Mouse (Mus musculus) heart, postnatal 10 days (tissue): ENCODE measurements around the gene Susd1. TPM values are rescaled to one million over a fixed set of nuclear protein-coding genes. Genes with fewer than 3 reads are reported as not detected.

Source experiments
- DNase-seq, 2 experiments: peaks; one replicate each; pipeline ENCODE4 v3.0.0; 2021
- intact Hi-C: fragments of 180-260 bp; cut with DNase I; formaldehyde crosslinking; loops from one replicate; pipeline ENCODE4 v1.15.1; 2025
- total RNA-seq, 2 experiments: library from RNA; stranded (reverse); gene quantifications; 2 replicates each; pipeline ENCODE4 v1.2.3; 2021

Gene Susd1
- total RNA-seq, 2 experiments from 2014 or later = 0.47 to 0.91 TPM

DNA sequence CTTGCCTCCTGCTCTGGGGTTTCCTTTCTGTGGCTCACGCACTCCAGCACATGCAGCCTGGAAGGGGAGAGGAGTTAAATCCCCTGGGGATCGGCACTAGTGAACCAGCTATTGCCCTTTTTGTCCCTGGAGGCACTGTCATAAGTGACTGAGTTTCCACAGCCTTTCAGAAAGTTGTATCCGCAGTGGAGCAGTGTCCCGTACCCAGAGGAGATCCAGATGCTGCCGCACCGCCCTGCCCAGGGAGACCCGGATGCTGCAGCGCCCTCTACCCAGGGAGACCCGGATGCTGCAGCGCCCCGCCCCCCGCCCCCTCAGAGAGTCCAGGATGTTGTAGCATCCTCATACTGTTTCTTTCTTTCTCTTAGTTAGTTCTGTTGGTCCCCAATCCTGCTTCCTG lies 56.3 kb downstream of the Susd1 start:
- DNase-seq = peak in 1 of 2 experiments; percentile 30
- intact Hi-C loops = no loop called here

DNA sequence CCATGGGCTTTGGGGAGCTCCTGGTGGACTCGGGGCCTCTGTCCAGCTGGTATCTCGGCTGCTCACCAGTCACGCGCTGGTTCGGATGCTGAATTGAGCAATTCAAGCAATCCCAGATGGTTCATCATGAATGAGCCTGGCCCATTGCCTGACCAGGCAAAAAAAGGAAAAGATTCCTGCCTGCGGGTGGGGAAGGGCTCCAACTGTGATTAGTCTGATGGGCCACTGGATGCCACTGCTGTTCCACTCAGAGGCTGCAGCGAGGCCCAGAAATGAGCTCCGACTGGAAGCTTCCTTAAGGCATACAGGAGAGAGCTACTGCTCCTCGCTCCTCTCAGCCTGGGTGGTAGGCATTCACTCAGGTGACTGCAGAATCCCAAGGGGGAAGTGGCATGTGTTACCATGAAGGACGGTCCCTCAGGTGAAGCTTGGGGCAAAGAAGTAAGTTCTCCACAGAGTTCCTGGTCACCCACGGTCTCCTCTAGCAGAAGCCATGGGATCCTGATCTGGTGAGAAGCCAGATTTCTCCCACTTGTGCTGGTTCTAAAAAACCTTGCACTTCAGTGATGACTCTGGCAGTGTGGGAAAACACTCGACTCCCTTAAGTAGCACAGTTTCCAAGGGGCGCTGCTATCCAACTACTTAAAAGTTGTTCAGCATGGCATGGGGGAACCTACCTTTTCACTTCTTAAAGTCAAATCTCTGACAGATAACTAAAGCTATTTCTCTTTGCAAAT lies 57.3 kb downstream of the Susd1 start:
- DNase-seq = peak; percentile 74 to 77

DNA sequence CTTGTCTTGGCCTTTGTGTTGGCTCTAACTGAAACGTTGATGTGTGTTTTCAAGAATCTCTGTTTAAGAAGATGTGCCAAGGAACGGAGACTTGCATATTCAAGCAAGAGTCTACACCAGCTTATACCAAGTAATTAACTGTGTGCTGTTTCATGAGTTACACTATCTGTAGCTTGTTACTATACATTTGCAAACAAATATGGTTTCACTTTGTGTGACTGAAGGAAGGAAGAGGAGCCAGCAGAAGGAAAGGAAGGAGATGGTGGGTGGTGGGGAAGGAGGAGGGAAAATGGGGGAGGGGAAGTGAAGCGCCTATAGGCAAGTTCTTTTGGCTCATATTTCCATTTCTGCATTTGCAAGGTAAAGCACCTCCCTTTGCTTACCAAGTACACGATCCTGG lies 58.0 kb downstream of the Susd1 start:
- DNase-seq = no peak
- intact Hi-C loops = no loop called here

More for the DNA sequence above, 57.3 kb downstream of the Susd1 start:
- intact Hi-C loops = loop anchor here (1.0 kb wide), 1 partner anchor 188 kb away; no protein-coding TSS in a partner anchor

DNA sequence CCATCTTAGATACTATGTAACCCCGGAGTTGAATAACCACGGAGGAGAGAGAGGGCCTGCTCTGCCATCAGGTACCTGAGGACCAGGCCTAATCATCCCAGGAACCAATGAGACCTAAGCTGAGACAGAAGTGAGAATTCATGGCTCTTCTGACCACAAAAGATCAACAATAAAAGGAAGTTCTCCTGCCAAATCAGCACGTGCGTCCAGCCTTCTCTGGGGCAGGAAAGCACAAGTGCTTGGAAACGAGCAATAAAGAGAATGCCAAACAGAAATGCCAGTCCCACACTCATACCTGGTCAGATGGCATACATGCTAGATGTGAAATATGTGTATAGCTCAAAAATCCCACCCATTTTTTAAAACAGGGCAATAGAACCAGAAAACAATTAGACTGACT lies 58.6 kb downstream of the Susd1 start:
- no peak for DNase-seq
- intact Hi-C loops = no loop called here

DNA sequence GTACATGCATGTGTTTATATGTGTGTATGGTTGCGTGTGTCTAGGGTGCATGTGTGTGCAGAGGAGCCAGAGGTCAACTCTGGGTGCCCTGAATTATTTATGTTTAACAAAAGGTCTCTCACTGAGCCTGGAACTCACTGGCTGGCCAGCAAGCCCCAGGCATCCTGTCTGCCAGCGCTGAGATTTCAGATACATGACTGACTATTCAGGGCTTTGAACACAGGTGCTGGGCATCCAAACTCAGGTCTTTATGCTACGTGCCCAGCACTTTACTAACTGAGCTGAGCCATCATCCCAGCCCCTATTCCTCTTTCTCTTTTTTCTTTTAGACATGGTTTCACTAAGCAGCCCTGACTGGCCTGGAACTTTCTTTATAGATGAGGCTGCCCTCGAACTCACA lies 59.8 kb downstream of the Susd1 start:
- no peak for DNase-seq
- intact Hi-C loops = no loop called here

DNA sequence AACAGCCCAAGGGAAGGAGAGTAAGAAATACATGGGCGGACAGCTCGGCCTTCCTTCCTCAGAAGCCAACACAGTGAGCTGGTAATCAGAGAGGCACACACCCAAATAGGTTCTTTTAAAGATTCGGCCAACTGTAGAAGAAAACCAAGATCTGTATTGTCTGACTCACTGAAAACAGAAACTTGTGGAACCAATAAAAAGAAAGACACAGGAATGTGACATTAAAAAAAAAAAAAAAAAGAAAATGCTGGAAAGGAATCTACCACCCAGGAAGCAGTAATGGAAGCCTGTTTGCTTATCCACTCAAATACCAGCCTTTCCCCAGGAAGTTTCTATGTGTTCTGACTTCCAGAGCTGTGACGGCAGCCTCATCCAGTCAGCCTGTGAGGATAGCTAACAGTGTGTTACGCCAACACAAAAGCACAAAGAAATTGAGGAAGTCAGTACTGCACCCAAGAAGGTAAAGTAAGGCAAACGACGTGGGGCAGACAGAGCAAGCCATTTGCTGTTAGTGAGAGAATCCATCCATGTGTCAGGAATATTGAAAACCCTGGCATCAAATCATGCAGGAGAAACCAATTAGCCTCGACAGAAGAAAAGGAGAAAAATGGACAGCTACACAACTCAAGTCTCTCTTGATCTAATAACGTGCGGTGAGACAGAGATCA lies 64.0 kb downstream of the Susd1 start:
- intact Hi-C loops = no loop called here

DNA sequence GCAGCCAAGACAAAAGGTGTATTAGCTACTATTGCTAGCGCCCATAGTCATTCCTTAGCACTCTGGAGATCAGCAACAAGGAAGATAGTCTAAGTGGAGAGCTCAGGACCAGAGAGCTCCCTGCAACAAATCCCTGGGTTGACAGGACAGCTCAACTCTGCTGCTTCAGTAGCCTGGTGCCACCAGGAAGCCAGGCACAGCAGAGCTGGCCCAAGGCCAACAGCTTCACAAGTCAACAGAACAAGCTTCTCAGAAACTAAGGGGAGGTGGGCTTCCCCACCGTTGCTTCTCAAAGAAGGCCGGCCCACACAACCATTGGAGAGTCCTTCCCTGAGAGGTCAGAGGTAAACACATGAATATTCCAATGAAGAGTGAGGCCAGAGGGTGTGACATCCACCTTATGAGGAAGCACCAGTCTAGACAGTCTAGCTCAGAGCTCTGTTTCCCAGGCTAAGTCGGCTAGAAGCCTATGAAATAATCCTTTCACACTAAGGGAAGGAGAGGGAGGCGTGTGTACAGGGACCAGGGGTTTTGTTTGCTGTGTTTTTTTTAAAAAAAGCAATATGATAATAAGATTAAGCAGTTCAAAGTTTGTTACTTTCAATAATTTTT lies 65.8 kb downstream of the Susd1 start:
- intact Hi-C loops = no loop called here
- no peak for DNase-seq

More for the DNA sequence above, 64.0 kb downstream of the Susd1 start:
- no peak for DNase-seq

DNA sequence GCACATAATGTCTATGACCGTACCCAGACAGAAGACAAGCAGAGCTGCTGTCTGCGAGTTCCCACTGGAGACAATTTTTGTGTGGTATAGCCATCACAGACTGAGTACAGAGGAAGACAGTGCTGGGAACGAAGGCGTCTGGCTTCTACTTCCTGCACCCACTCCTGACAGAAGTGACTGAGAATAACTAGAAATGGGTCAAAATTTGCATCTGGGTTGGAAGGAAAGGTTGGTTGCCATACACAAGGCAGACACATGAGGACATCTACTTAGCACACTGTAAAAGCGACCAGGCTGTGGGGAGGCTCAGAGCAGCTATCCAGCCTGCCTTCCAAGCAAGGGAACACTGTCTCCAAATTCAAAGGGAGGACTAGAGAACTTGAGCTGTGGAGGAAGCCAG lies 66.5 kb downstream of the Susd1 start:
- intact Hi-C loops = no loop called here
- DNase-seq = no peak

DNA sequence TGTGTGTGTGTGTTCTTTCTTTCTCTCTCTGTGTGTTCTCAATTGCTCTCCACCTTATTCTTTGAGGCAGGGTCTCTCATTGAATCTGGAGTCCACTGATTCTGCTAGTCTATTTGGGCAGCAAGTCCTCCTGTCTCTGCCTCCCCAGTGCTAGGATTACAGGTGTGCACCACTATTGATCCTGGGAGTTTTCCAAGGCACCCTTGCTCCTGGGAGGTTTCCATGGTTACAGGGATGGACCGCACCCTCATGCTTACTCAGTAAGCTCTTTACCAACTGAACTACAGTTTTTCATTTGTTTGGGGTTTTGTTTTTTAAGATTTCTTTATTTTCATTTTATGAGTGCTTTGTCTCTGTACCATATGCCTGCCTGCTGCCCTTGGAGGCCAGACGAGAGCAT lies 68.5 kb downstream of the Susd1 start:
- no peak for DNase-seq
- intact Hi-C loops = no loop called here

DNA sequence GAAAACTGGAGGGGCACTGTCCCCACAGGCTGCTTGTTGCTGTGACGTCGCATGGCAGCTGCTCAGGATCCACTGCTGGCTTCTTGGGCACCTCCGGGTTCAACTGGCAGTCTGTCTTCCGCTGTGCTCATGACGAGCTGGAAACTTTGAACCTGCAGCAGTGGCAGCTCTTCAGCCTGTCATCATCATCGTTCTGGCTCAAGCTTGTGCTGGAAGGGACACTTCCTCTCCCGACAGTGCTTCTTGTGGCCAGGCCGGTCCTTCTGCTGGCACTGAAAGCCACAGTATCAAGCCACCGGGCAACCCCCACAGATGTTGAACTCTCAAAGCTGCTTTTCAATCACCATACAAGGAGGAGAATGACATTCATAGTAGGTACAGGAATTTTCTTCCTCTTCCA lies 70.3 kb downstream of the Susd1 start:
- no peak for DNase-seq
- intact Hi-C loops = no loop called here

DNA sequence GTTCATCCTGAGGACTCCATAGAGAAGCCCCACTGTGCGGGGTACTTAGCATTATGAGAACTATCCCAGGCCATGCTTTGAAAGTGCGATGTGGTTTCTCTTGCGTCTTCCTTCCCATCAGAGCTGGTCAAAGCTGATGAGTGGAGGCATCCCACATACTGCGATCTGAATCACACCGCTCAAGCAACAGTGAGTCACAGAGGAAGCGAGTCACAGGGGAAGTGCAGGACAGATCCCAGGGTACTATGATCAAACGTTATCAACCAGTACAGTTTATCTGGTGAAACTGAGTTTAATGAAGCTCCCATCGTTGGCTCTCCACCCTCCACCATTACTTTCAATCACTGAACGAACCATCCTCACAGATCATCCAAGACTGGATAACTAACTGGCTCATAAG lies 72.2 kb downstream of the Susd1 start:
- intact Hi-C loops = no loop called here
- DNase-seq = no peak

DNA sequence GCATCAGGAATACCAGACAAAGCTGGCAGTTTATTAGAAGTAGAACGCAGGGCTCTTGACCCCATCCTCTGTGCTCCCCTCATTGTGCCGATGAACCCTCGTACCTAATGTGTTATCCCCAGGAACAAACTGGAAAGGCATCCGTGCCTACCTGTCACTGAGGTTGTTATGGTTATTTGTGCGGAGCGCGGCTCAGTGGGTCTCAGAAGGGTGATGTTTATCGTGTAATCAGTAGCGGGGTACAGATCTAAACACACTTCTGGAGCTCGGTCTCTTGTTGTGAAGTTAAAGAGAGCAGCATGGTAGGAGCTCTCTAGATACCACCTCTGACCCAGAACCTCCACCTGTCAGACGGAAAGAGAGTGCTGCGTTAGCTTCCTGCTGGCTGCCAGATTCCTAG lies 72.9 kb downstream of the Susd1 start:
- intact Hi-C loops = no loop called here
- no peak for DNase-seq

DNA sequence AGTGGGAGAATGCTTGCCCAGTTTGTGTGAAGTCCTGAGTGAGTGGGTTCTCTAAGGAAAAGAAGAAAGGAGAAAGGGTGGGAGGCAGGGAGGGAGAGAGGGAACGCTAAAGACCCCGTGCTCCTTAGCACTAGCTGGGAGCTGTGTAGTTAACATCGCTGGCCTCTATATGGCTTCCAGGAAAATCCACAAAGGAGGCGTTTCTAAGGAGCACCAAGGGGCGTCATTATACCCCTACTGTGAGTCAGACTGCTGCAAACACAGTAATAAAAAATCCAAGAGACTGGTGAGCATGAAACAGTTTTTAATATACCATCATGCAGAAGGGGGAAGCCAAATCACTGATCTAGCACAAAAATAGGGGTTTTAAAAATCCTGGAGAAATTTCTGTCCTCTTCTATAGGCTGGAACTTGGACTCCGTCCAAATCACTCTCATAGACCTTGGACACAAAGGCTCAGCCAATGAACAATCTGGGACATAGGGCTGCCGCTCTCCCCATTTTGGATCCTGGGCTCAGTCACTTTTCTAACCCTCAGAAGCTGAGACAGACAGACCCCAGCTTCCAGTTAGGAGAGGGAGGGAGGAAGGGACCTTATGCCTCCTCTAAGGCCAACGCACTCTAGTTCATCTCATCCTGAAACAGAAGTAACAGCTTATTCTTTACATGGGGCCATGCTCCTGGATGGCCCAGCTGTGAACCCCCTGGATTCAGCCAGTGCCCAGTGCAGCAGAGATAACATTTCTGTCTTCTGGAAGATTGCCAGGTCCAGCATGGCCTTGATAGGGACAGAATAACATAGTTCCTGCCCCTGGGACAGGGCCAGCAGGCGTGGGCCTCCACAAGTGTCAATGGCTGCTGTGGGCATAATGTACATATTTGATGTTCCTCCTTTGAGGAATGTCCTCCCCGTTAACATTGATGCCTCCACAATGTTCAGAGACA lies 73.9 kb downstream of the Susd1 start:
- DNase-seq = no peak
- intact Hi-C loops = loop anchor here (5.0 kb wide), 1 partner anchor 403 kb away; no protein-coding TSS in a partner anchor

DNA sequence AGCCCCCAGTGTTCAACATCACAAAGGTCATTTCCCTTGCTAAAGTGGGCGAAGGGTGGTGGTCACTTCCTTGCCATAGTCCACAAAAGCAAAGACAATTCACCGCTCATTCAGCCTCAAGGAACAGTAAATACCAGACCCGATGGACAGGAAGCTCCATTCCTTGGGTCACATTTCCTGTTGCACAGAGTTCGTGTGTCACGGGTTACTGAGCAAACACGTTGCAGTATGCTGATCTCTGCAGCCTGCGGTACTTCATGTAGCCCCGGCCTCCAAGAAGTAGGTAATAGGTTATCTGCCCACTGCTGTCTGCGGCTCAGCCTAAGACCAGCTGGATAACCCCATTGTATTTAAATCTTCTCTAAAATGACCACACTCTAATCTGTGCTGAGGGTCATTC lies 75.4 kb downstream of the Susd1 start:
- peak; percentile 43 to 59 for DNase-seq
- intact Hi-C loops = loop anchor here (5.0 kb wide), 1 partner anchor 404 kb away; no protein-coding TSS in a partner anchor

DNA sequence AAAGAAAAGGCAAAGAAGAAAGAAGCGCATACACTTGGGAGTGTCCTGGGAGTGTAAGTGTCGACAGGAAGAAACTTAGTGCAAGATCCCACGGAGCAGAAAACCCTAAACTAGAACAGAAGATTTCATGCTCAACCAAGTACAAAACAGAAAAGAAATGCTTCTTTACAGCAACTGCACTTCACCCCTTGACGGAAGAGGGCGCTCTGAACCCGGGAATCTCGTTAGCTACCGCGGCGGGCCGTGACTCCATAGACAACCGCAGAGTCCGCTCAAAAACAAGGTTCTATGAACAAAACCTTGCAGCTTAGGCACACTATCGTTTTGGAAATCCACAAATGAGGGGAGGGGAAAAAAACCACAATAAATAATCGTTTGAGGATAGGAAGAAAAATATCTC lies 77.7 kb downstream of the Susd1 start:
- intact Hi-C loops = loop anchor here (1.0 to 5.0 kb wide), 2 partner anchors 209 to 407 kb away; no protein-coding TSS in a partner anchor
- DNase-seq = peak; percentile 83 to 91

DNA sequence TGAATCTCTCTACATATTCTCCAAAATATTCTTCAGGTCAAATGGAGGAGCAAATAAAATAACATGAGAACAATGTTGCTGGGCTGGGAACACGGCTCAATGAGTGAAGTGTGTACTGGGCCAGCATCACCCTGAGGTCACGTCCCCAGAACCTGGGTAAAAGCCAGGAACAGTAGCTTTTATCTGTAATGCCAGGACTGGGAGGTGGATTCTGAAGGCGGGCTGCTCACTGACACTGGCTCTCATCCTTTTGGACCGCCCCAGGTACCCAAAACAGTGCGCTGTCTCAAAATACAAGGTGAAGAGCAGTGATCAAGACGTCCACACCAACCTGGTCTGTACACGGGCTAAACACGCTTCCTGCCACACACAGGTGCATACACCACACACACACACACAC lies 78.5 kb downstream of the Susd1 start:
- intact Hi-C loops = loop anchor here (1.0 to 5.0 kb wide), 2 partner anchors 209 to 407 kb away; no protein-coding TSS in a partner anchor
- no peak for DNase-seq

DNA sequence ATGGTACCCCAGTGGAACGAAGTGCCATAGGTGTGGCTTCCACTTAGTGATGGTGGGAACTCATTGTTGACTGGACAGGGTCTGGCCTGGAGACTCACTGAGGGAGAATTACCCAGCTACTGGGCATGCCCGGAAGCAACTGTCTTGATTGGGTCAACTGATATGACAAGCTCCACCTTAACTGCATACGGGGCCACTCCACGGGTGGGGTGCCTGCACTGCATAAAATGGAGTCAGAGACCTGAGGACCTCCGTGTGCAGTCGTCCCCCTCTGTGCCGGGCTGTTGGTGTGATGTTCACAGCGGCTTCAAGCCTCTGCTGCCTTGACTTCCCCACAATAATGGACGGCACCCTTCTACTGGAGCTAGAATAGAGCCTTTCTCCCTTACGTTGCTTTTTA lies 79.5 kb downstream of the Susd1 start:
- intact Hi-C loops = no loop called here
- DNase-seq = no peak

DNA sequence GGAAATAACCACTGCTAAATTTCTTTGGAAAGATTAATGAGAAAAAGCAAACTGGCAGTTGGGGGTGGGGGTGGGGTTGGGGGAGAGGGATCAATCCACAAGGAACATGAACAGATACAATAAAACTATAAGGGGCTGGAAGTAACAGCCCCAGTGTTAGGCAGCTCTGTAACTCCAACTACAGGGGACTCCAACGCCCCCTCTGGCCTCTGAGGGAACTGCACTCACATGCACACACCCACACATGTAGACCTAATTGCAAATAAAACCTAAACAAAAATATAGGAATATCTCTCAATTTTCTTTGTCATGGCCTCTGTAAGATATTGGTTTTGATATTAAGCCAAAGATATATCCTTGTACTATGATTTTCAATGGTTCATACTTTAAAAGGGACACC lies 83.0 kb downstream of the Susd1 start:
- intact Hi-C loops = no loop called here
- DNase-seq = no peak

DNA sequence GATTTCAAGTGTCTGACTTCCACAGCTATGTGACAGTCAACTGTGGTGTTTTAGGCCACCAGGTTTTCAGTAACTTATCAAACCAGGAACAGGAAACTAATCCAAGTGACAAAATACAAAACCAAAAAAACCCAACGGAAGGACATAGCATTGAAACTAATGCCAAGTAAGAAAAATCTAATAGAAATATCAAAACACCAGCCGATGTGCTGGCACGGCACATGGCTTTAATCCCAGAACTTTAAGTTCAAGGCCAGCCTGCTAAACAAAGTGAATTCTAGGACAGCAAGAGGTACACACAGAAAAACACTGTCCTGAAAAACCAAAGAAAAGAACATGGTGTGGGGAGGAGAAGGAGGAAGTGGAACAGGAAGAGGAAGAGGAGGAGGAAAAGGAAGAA lies 83.8 kb downstream of the Susd1 start:
- no peak for DNase-seq
- intact Hi-C loops = no loop called here

DNA sequence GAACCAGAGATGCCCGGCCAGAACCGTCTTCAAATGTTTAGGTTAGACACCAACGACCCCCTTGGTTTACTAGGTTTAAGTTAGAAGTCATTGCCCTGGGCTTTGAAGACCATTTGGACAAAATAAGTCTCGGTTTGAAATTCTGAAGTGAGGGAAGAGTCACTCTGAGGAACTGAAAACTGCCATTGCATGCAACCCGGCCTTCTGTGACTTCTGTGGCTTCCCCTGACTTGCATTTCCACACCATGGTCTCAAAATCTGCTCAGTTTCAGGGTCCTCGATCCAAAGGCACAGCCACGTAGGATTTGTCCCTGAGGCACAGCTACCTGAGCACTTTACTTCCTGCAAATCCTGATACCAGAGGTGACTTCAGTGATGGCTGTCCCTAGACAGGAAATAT lies 86.5 kb downstream of the Susd1 start:
- no peak for DNase-seq
- intact Hi-C loops = no loop called here

DNA sequence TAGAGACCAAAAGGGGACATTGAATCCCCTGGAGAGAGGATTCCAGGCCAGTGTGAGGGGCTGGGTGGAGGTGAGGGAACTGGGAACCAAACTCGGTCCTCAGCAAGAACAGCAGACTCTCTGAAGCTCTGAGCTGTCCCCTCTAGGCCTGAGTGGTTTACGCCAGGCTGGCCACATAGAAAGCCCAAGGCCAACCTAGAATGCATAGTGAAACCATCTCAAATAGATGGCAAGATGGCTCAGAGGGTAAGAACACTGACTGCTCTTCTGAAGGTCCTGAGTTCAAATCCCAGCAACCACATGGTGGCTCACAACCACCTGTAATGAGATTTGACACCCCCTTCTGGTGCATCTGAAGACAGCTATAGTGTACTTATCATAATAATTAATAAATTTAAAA lies 88.1 kb downstream of the Susd1 start:
- DNase-seq = no peak

More for the DNA sequence above, 88.1 kb downstream of the Susd1 start:
- intact Hi-C loops = no loop called here
